Mouse (Mus musculus): Measurements from ENCODE around the gene Galnt12.

- TF ChIP-seq ZC3H11A (IDR thresholded peaks at IDR 0.05; ENCODE audit: borderline replicate concordance, low read depth, low read length) (no peak), HCFC1 (IDR thresholded peaks at IDR 0.05; ENCODE audit: borderline replicate concordance, insufficient read depth, low read length) (no peak), MAFK (IDR thresholded peaks at IDR 0.05; ENCODE audit: insufficient read depth, low read depth, low read length) (no peak)
Measured at GRCm38 (mm10) chr4:47056791-47057509, 34.8 kb upstream of the Galnt12 start, which contains the start of gene Anks6.
